Mouse (Mus musculus) forebrain, postnatal 0 days (tissue): ENCODE results near the gene Coro7. TPM values are rescaled to one million over a fixed set of nuclear protein-coding genes. Genes with fewer than 3 reads are reported as not detected.

Experiments used
- ATAC-seq: fragments of 200-750 bp; cut with Nextera tagmentation; 2 replicates; pipeline ENCODE4 v1.8.0; 2017; ENCODE audit warnings: mild to moderate bottlenecking, moderate library complexity
- DNase-seq: peaks from one replicate; pipeline ENCODE4 v3.0.0-alpha.2; 2015
- H3K27ac ChIP-seq: fragments of 300-500 bp; sonication (generic); 2 replicates; pipeline ENCODE4 v1.5.1; 2014; ENCODE audit warnings: low read depth, mild to moderate bottlenecking, antibody characterized with exemption, low read length, moderate library complexity, mixed read lengths
- H3K27me3 ChIP-seq: fragments of 300-500 bp; sonication (generic); 2 replicates; pipeline ENCODE4 v1.6.1; 2014; ENCODE audit warnings: mild to moderate bottlenecking, low read length, mixed read lengths; ENCODE audit not compliant: insufficient read depth
- H3K36me3 ChIP-seq: fragments of 300-500 bp; sonication (generic); 2 replicates; pipeline ENCODE4 v1.6.1; 2014; ENCODE audit warnings: mild to moderate bottlenecking, moderate library complexity; ENCODE audit not compliant: insufficient read depth
- H3K4me1 ChIP-seq: fragments of 300-500 bp; sonication (generic); 2 replicates; pipeline ENCODE4 v1.6.1; 2014; ENCODE audit warnings: antibody characterized with exemption; ENCODE audit not compliant: insufficient read depth
- H3K4me2 ChIP-seq: fragments of 300-500 bp; sonication (generic); 2 replicates; pipeline ENCODE4 v1.6.1; 2014; ENCODE audit warnings: low read depth, mild to moderate bottlenecking, moderate library complexity
- H3K4me3 ChIP-seq: fragments of 300-500 bp; sonication (generic); 2 replicates; pipeline ENCODE4 v1.5.1; 2014; ENCODE audit warnings: low read depth, low read length, mixed read lengths
- H3K9ac ChIP-seq: fragments of 300-500 bp; sonication (generic); 2 replicates; pipeline ENCODE4 v1.6.1; 2014; ENCODE audit warnings: mild to moderate bottlenecking
- H3K9me3 ChIP-seq: fragments of 300-500 bp; sonication (generic); 2 replicates; pipeline ENCODE4 v1.6.1; 2016; ENCODE audit warnings: low read length
- CTCF ChIP-seq: sonication (generic); IDR thresholded peaks from 2 replicates; pipeline ENCODE4 v1.5.1; 2016; ENCODE audit warnings: antibody characterized with exemption, control low read depth, low read depth
- WGBS: fragments of 180-500 bp; shearing (Covaris S2); extraction: QIAGEN DNeasy Blood & Tissue Kit; methylation state at CpG from one replicate; pipeline ENCODE4 v1.1.7; 2014; 5-methylcytosine and 5-hydroxymethylcytosine counted together
- polyA plus RNA-seq: library from polyadenylated mRNA; unstranded; fragments of >200 nt; fragmentation: Nextera tagmentation; extraction: Ambion mirVana; gene quantifications from 2 replicates; pipeline ENCODE4 v1.2.1, GENCODE M21; 2015
- total RNA-seq: library from RNA; depleted of rRNA; stranded (reverse); fragments of >200 nt; gene quantifications from 2 replicates; pipeline ENCODE4 v1.2.3, GENCODE M21; 2014

The Coro7 gene
- total and polyA plus RNA-seq, 2 experiments from 2014 or later, result 24.9 to 29.3 TPM

DNA sequence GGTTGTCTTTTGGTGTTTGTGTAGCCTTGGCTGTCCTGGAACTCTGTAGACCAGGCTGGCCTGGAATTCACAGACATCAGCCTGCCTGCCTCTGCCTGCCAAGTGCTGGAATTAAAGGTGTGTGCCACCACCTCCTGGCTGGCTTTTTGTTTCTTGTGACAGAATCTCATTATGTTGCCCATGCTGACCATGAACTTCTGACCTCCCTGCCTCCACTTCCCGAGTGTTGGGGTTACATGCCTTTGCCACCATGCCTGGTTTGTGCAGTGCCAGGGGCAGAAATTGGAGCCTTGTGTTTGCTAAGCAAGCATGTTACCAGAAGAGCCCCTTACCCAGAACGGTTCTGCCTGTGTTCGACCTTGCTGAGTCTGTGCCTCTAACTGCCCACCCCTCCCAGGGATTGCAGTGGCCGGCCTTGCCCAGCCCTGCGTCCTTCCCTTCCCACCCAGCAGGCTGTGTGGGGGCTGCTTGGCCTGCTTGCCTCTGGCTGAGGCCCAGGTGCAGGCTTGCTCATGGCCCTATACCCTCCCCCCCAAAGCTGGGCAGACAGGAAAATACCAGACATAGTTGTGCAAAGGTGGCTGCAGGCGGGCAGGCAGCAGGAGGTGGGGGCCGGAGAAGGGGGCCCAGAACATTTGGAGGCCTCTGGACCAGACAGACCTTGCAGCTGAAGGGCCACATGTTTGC, 76.7 kb downstream of the Coro7 start:
- Histone ChIP-seq H3K4me2 (no peak overlapping the region), H3K36me3 (no peaks in the 10 kb centered on the region), H3K4me1 (peaks cover 5% of the 10 kb centered on the region), H3K27ac (no peak overlapping the region), H3K4me3 (no peak overlapping the region), H3K27me3 (no peaks in the 10 kb centered on the region), H3K9ac (no peak overlapping the region), H3K9me3 (no peaks in the 10 kb centered on the region)
- no peak for TF ChIP-seq CTCF
- WGBS, result 39% methylated on average over 7 of the region's 7 CpGs
- DNase-seq, result no peak
- ATAC-seq, result no peak

DNA sequence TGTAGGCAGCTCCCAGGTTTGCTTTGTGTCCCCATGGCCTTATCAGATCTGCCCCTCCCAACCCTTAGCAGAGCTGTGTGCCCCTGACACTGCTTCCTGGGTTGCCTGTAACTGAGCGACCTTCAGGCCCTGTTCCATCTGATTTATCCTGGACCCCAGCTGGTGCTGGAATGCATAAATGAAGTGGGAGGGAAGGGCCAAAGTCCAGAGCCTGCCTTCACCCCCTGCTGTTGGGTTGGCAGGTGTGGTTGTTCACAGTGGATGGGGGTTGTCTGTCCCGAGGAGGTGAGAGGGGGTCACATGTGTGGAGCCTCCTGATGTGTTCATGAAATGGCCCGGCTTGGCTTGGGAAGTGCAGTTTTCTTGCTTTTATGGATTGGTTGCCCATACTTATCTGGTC, 77.4 kb downstream of the Coro7 start:
- 22% methylated on average over 3 of the region's 3 CpGs for WGBS
- no peak overlapping the region for H3K9ac ChIP-seq
- ATAC-seq (no peak), DNase-seq (no peak)
- H3K4me1 ChIP-seq, result peaks cover 8% of the 10 kb centered on the region
- H3K4me2 ChIP-seq, result no peak overlapping the region
- no peaks in the 10 kb centered on the region for H3K9me3 ChIP-seq
- no peak for TF ChIP-seq CTCF
- no peak overlapping the region for H3K27ac ChIP-seq
- H3K27me3 ChIP-seq, result no peaks in the 10 kb centered on the region
- no peak overlapping the region for H3K4me3 ChIP-seq
- H3K36me3 ChIP-seq, result no peaks in the 10 kb centered on the region

DNA sequence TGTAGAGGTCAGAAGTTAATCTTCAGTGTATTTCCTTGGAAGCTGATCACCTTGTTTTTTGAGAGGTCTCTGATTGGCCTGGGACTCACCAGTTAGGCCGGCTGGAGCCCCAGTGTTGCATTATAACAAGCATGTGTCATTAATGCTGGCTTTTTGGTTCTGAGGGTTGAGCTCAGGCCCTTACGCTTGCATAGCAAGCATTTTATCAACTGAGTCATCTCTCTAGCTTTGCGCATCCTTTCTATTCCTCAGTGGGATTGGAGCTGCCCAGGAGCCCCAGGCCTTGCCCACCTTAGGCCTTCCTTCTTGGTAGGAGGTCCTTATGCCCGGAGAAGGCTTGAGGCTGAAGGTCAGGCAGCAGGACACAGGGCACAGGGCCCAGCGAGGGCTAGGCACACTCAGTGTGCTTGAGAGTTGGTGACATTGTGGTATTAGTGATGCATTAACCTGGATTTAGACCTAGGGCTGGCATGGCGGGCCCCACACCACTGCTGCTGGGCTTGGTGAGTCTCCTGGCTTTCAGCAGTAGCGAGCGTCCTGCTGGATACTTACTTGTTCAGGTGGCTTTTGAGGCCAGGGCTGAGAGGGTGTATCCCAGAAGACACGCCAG, 78.8 kb downstream of the Coro7 start:
- ATAC-seq, result no peak
- no peaks in the 10 kb centered on the region for H3K27me3 ChIP-seq

DNA sequence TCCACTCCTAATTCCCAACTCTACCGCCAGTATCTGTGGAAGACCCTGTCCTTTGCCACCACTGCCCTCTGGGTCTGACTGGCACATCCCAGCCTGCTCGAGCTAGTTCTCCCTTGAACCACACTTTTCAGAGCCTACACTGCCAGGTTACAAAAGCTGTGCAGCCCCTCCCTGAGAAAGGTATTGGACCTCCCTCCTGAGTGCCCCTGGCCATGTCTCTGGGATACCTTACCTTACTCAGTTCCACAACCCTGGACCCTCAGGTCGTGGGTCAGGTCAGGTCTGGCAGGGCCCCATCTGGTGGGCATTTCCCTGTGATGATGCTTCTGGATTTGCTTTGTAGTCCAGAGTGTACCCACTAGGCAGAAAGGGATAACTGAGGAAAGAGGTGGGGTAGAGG, 80.0 kb downstream of the Coro7 start:
- Histone ChIP-seq H3K4me2 (no peak overlapping the region), H3K9ac (no peak overlapping the region), H3K4me1 (peaks cover 27% of the 10 kb centered on the region), H3K27ac (no peak overlapping the region), H3K27me3 (no peaks in the 10 kb centered on the region), H3K9me3 (no peaks in the 10 kb centered on the region), H3K36me3 (no peaks in the 10 kb centered on the region), H3K4me3 (no peak overlapping the region)
- 84% methylated on average over 3 of the region's 3 CpGs for WGBS
- DNase-seq (no peak), ATAC-seq (no peak)
- no peak for TF ChIP-seq CTCF

More for the DNA sequence above, 78.8 kb downstream of the Coro7 start:
- no peaks in the 10 kb centered on the region for H3K36me3 ChIP-seq
- H3K4me2 ChIP-seq, result no peak overlapping the region
- no peak overlapping the region for H3K27ac ChIP-seq
- 86% methylated on average over 9 of the region's 9 CpGs for WGBS
- no peak overlapping the region for H3K4me3 ChIP-seq
- no peaks in the 10 kb centered on the region for H3K9me3 ChIP-seq
- peaks cover 21% of the 10 kb centered on the region for H3K4me1 ChIP-seq
- TF ChIP-seq CTCF, result no peak
- H3K9ac ChIP-seq, result no peak overlapping the region
- no peak for DNase-seq

DNA sequence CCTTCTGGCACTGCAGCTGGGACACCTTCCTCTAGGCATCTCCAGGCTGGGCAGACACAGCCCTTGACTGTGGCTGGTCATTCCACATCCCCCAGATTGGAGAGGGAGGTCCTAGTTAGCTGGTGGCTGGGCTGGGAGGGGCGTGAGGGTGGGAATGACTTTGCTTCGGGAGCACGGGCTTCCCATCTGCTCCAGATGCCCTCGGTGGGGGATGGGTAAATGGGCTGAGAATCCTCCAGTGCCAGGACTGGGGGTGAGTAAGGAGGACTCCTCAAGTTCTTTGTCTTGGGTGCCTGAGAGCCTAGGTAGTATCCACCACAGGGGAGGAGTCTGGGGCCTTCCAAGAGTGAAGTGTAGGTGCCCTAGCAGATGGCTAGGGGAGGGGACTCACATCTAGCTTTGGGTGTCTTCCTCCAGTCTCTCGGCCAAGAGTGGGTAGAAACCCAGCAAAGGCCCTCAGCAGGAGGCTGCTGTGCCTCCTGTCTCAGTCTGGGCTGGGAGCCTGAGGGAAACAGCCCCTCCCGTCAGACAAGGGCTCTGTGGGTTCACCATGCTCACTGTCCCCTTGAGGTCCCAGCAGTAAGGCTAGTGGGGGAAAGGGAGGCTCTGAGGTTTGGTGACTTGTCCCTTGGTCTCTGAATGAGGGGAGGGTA, 80.6 kb downstream of the Coro7 start:
- DNase-seq (no peak), ATAC-seq (no peak)
- H3K27ac ChIP-seq, result no peak overlapping the region
- 25% methylated on average over 6 of the region's 6 CpGs for WGBS
- no peak for TF ChIP-seq CTCF
- H3K9ac ChIP-seq, result no peak overlapping the region
- no peak overlapping the region for H3K4me2 ChIP-seq
- H3K36me3 ChIP-seq, result no peaks in the 10 kb centered on the region
- no peaks in the 10 kb centered on the region for H3K27me3 ChIP-seq
- H3K4me1 ChIP-seq, result peaks cover 27% of the 10 kb centered on the region
- H3K9me3 ChIP-seq, result no peaks in the 10 kb centered on the region
- no peak overlapping the region for H3K4me3 ChIP-seq

DNA sequence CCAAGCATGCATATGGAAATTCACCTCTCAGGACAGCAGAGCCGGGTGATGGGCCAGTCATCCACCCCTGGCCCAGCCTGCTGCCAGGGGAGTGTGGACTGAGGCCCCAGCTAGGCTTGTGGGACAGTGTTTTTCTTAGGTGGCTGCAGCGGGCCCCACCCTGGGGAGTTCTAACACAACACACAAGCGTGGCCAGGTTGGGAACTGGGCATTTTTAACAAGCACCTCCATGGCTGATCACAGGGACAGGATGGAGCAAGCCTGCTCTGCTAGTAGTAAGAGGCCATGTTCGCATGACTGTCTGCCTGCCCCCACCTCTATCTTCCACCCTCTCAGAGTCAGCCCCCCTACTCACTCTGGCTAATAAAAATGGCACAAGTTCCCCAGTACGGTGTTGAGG, 81.5 kb downstream of the Coro7 start:
- ATAC-seq, result no peak
- no peak for TF ChIP-seq CTCF
- Histone ChIP-seq H3K9me3 (no peaks in the 10 kb centered on the region), H3K36me3 (no peaks in the 10 kb centered on the region), H3K4me3 (no peak overlapping the region), H3K9ac (no peak overlapping the region), H3K27ac (no peak overlapping the region), H3K27me3 (no peaks in the 10 kb centered on the region), H3K4me1 (peaks cover 28% of the 10 kb centered on the region), H3K4me2 (no peak overlapping the region)
- WGBS, result 76% methylated on average over 5 of the region's 5 CpGs
- DNase-seq, result no peak

DNA sequence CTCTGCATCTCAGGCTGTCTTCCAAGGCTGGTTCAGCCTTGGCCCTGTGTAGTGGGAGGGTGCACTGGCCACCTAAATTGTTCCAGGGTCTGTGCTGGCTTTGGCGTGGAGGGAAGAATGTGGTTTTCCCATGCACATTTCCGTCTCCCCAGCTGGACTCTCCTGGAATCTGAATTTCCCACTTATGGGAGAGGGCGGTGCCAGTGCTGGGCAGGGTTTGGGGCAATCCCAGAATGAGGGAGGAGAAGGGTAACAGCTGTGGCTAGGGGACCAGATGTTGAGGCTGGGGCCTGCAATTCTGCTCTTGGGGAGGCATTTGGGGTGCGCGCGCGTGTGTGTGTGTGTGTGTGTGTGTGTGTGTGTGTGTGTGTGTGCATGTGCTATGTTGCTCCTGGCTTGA, 82.3 kb downstream of the Coro7 start:
- no peak for DNase-seq

More for the DNA sequence above, 82.3 kb downstream of the Coro7 start:
- TF ChIP-seq CTCF, result no peak
- Histone ChIP-seq H3K27me3 (no peaks in the 10 kb centered on the region), H3K4me1 (peaks cover 35% of the 10 kb centered on the region), H3K4me2 (peak overlapping the region; percentile 79; the same call in 1 of the 2 replicates), H3K9me3 (no peaks in the 10 kb centered on the region), H3K4me3 (no peak overlapping the region), H3K9ac (no peak overlapping the region), H3K36me3 (no peaks in the 10 kb centered on the region), H3K27ac (no peak overlapping the region)
- WGBS, result 61% methylated on average over 7 of the region's 7 CpGs
- no peak for ATAC-seq
